In the genomic region with DNA sequence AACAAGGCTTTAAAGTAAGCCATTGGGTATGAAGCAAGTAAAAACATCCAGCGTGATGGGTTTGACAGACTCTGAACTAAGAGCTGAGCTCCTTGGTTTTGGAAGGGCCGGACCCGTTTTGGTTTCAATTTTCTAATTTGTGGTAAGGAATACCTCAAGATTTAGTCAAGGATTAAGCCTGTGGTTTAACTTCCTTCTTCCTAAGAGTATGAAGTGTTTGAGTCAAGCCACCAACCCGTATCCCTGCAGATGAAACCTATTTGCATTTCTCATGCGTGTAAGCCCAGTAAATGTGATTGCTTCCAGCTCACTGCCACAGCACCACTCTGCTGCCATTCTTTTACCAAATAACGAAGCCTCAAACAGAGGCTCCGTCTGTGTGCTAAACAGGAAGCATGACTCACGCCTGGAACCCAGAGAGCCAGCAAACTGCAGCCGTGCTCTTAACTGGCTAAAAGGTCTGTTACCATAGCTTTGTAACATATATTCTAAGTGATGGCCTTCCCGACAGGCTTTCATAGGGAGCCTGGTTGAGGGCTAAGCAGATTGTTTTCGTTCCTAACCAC, we compare ENCODE assay signal across 8 mouse cellular contexts.
DNase-seq lines count a peak whose midpoint lies in the region; ATAC-seq and TF ChIP-seq lines count a peak whose summit lies in the region.

No protein-coding gene starts in this region.

- TF ChIP-seq POLR2A in brain, embryonic 14.5 days (IDR thresholded peaks at IDR 0.05; ENCODE audit: borderline replicate concordance, extremely low read depth, insufficient read depth, insufficient read length, poor library complexity, severe bottlenecking): no peak
- TF ChIP-seq POLR2A in lung, adult 2 months (IDR thresholded peaks at IDR 0.05; ENCODE audit: borderline replicate concordance, extremely low read depth, low read depth, low read length): no peak

- TF ChIP-seq CTCF in brain, embryonic 14.5 days (IDR thresholded peaks at IDR 0.05; ENCODE audit: borderline replicate concordance, extremely low read depth, insufficient read depth, insufficient read length): no peak
- TF ChIP-seq CTCF in lung, adult 2 months (IDR thresholded peaks at IDR 0.05; ENCODE audit: insufficient read depth, low read length): no peak

- H3K9ac ChIP-seq in forebrain, embryonic 11.5 days (ENCODE audit: low read length): no peak overlapping the region
- no peak overlapping the region for H3K9ac ChIP-seq in neural tube, embryonic 13.5 days

- H3K4me3 ChIP-seq in forebrain, embryonic 11.5 days (ENCODE audit: low read depth, low read length): no peak overlapping the region
- H3K4me3 ChIP-seq in lung, adult 2 months (replicated peaks; ENCODE audit: extremely low read depth, low read depth, low read length): no peak overlapping the region
- H3K4me3 ChIP-seq in neural tube, embryonic 13.5 days: no peak overlapping the region

- H3K27ac ChIP-seq in forebrain, embryonic 11.5 days (ENCODE audit: low read depth, low read length): 0 out of 2 replicates have a peak overlapping the region, but pooled peaks have one; percentile 48
- 0 out of 2 replicates have a peak overlapping the region, but pooled peaks have one; percentile 33 for H3K27ac ChIP-seq in neural tube, embryonic 13.5 days (replicated peaks)

- H3K36me3 ChIP-seq in forebrain, embryonic 11.5 days (ENCODE audit: control insufficient read depth, insufficient read depth, low read length): no peaks in the 10 kb centered on the region
- H3K36me3 ChIP-seq in neural tube, embryonic 13.5 days: no peaks in the 10 kb centered on the region

- 35% methylated on average over 11 of the region's 11 CpGs for WGBS in forebrain, embryonic 11.5 days
- WGBS in lung, adult 2 months: 28% methylated on average over 11 of the region's 11 CpGs
- WGBS in neural tube, embryonic 13.5 days: 51% methylated on average over 11 of the region's 11 CpGs

- H3K9me3 ChIP-seq in forebrain, embryonic 11.5 days (ENCODE audit: control insufficient read depth, low read length): no peaks in the 10 kb centered on the region
- H3K9me3 ChIP-seq in neural tube, embryonic 13.5 days: no peaks in the 10 kb centered on the region

- H3K27me3 ChIP-seq in forebrain, embryonic 11.5 days (ENCODE audit: control insufficient read depth, insufficient read depth, low read length): no peaks in the 10 kb centered on the region
- H3K27me3 ChIP-seq in neural tube, embryonic 13.5 days: no peaks in the 10 kb centered on the region

- peak; percentile 90 for ATAC-seq in forebrain, embryonic 11.5 days (replicated peaks; ENCODE audit: low FRiP score)
- ATAC-seq in hematopoietic stem cell, adult 5-6 weeks (replicated peaks in 1 of 2; ENCODE audit: insufficient read depth in 1 of 2, low FRiP score in 2 of 2, low TSS enrichment in 1 of 2, low read depth in 1 of 2, poor library complexity in 2 of 2, severe bottlenecking in 2 of 2): peak; percentile 94 to 95
- peak; percentile 59; the same call in 1 of the 2 replicates for ATAC-seq in neural tube, embryonic 13.5 days (ENCODE audit: low read depth)

- peak; percentile 27 to 33 for DNase-seq in right cerebral cortex, postnatal 10 days (ENCODE audit: low spot score in 2 of 2)
- no peak for DNase-seq in right cerebral cortex, postnatal 14 days
- DNase-seq in brain, embryonic 14.5 days (ENCODE audit: low read depth): peak; percentile 93
- DNase-seq in forebrain, embryonic 11.5 days (ENCODE audit: low spot score): peak; percentile 59
- DNase-seq in lung, adult 2 months: peak; percentile 15
- no peak for DNase-seq in c-Kit-positive CD71-positive TER-119-positive erythroid progenitor cells, embryonic 14.5 days (ENCODE audit: low spot score)

- H3K4me1 ChIP-seq in forebrain, embryonic 11.5 days (replicated peaks; ENCODE audit: control insufficient read depth, insufficient read depth, low read length): no peaks in the 10 kb centered on the region
- peaks cover 2% of the 10 kb centered on the region; the same call in 1 of the 2 replicates for H3K4me1 ChIP-seq in lung, adult 2 months (ENCODE audit: control insufficient read depth, insufficient read depth, low read length)
- H3K4me1 ChIP-seq in neural tube, embryonic 13.5 days (replicated peaks): 0 out of 2 replicates have a peak, but pooled peaks cover 5% of the 10 kb centered on the region

- H3K4me2 ChIP-seq in forebrain, embryonic 11.5 days (ENCODE audit: low read depth, low read length, severe bottlenecking): no peak overlapping the region
- peak overlapping the region; percentile 28; the same call in 1 of the 2 replicates for H3K4me2 ChIP-seq in neural tube, embryonic 13.5 days

Comparison
In these comparisons a context has a peak if more than half of its experiments do, and no peak if none do; other contexts are left out.
1. DNase-seq: peak in right cerebral cortex, postnatal 10 days (2 of 2), brain, embryonic 14.5 days (single experiment), forebrain, embryonic 11.5 days (single experiment) and lung, adult 2 months (single experiment); none in right cerebral cortex, postnatal 14 days (single experiment) and c-Kit-positive CD71-positive TER-119-positive erythroid progenitor cells, embryonic 14.5 days (single experiment).
2. Peak in every context shown above with its lines, with median percentiles within 50 percentile points of each other: ATAC-seq.